ENCODE assay signal across 11 mouse cellular contexts in the genomic region with DNA sequence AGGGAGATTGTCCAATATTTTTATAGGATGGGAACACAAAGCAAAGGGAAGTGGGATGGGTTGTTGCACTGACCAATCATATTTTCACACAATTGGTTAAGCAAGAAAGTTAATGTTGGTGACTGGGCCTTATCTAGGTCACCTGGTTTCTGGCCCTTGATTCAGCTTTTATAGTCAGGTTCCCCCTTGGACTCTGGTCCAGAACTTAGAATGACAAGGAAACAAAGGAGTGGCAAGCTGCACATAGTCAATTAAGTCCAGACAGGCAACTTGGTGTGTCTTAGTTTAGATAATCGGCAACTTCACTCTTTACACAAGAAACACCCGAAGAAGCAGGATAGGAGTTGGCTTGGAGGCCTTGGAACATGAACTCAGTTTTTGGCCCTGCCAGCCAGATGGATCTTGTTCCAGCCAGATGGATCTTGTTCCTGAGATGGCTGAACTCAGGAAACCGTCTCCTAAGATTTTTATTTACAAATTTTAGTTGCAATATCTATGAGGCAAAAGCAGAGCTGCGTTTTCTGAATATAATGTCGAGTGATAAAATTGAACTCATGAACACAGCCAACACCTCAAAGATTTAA.
DNase-seq lines count a peak whose midpoint lies in the region; ATAC-seq and TF ChIP-seq lines count a peak whose summit lies in the region.
"Had no signal": no experiment of that assay in that cellular context is flagged by ENCODE, and none has a peak within 500 bp of the region (broad histone marks: within the 10 kb centered on the region; RNA-seq: fewer than 3 reads in every experiment).

No protein-coding gene starts in this region.

- no peak overlapping the region for H3K9ac ChIP-seq in heart, adult 2 months (ENCODE audit: low read depth, low read length)
- H3K9ac ChIP-seq in kidney, postnatal 0 days (ENCODE audit: low read depth, low read length) = no peak overlapping the region
- H3K9ac ChIP-seq: midbrain, embryonic 13.5 days had no signal

- H3K4me3 ChIP-seq in heart, adult 2 months = no peak overlapping the region
- H3K4me3 ChIP-seq in heart, embryonic 10.5 days = no peak overlapping the region
- no peak overlapping the region for H3K4me3 ChIP-seq in kidney, postnatal 0 days (replicated peaks; ENCODE audit: low read depth, low read length)
- H3K4me3 ChIP-seq: midbrain, embryonic 13.5 days had no signal

- intact Hi-C loops in heart, adult 2 months (cut with DNase I) = no loop called here
- intact Hi-C loops in left cerebral cortex, postnatal 25 days (cut with DNase I) = no loop called here

- no peaks in the 10 kb centered on the region for H3K27me3 ChIP-seq in heart, adult 2 months (ENCODE audit: control insufficient read depth, insufficient read depth, low read length)
- no peaks in the 10 kb centered on the region for H3K27me3 ChIP-seq in heart, embryonic 10.5 days (ENCODE audit: insufficient read depth, poor library complexity, severe bottlenecking)
- no peaks in the 10 kb centered on the region for H3K27me3 ChIP-seq in kidney, postnatal 0 days (ENCODE audit: insufficient read depth, low read length)
- H3K27me3 ChIP-seq: midbrain, embryonic 13.5 days had no signal

- WGBS in heart, adult 2 months = 66% methylated on average over 5 of the region's 5 CpGs
- 82% methylated on average over 5 of the region's 5 CpGs for WGBS in heart, embryonic 10.5 days
- WGBS in kidney, postnatal 0 days = 56% methylated on average over 5 of the region's 5 CpGs

- H3K4me1 ChIP-seq in heart, adult 2 months (ENCODE audit: control insufficient read depth, insufficient read depth, low read length) = no peaks in the 10 kb centered on the region
- H3K4me1 ChIP-seq in heart, embryonic 10.5 days = no peaks in the 10 kb centered on the region
- no peaks in the 10 kb centered on the region for H3K4me1 ChIP-seq in kidney, postnatal 0 days (replicated peaks; ENCODE audit: insufficient read depth, low read length)

- no peak for TF ChIP-seq CTCF in heart, adult 2 months (IDR thresholded peaks at IDR 0.05)
- TF ChIP-seq CTCF in kidney, postnatal 0 days (IDR thresholded peaks at IDR 0.05; ENCODE audit: low read depth) = no peak

- no peak overlapping the region for H3K27ac ChIP-seq in heart, adult 2 months
- H3K27ac ChIP-seq in heart, embryonic 10.5 days = no peak overlapping the region
- no peak overlapping the region for H3K27ac ChIP-seq in kidney, postnatal 0 days
- H3K27ac ChIP-seq: midbrain, embryonic 13.5 days had no signal

- no peak overlapping the region for H3K4me2 ChIP-seq in kidney, postnatal 0 days (ENCODE audit: low read length)
- H3K4me2 ChIP-seq: midbrain, embryonic 13.5 days had no signal

- DNase-seq in heart, adult 2 months = peak; percentile 21 to 35
- no peak for DNase-seq in heart, embryonic 10.5 days (ENCODE audit: low spot score)
- DNase-seq in urinary bladder, postnatal 25 days (ENCODE audit: low spot score) = peak; percentile 17
- no peak for DNase-seq in urinary bladder, adult 2 months (ENCODE audit: low spot score)
- peak; percentile 16 for DNase-seq in kidney, postnatal 0 days (ENCODE audit: low spot score)
- DNase-seq in urinary bladder, postnatal 36 days (ENCODE audit: low spot score in 2 of 2) = peak; percentile 29 to 48
- DNase-seq in left cerebral cortex, postnatal 25 days (ENCODE audit: low spot score in 2 of 2) = no peak
- DNase-seq: adrenal gland, adult 2 months; left cerebral cortex, postnatal 4 days had no signal

- H3K36me3 ChIP-seq in heart, adult 2 months (ENCODE audit: control insufficient read depth, insufficient read depth, low read length) = no peaks in the 10 kb centered on the region
- no peaks in the 10 kb centered on the region for H3K36me3 ChIP-seq in heart, embryonic 10.5 days
- no peaks in the 10 kb centered on the region for H3K36me3 ChIP-seq in kidney, postnatal 0 days (ENCODE audit: insufficient read depth, low read length)
- H3K36me3 ChIP-seq: midbrain, embryonic 13.5 days had no signal

- no peak for TF ChIP-seq POLR2A in heart, adult 2 months (IDR thresholded peaks at IDR 0.05; ENCODE audit: insufficient read depth, low read depth, low read length)

- no peak for ATAC-seq in kidney, postnatal 0 days (replicated peaks; ENCODE audit: low FRiP score, low read depth)
- ATAC-seq in CD4-positive, CD25-positive, alpha-beta regulatory T cell, adult 4 months = no peak
- ATAC-seq: midbrain, embryonic 13.5 days had no signal

- no peaks in the 10 kb centered on the region for H3K79me2 ChIP-seq in heart, adult 2 months (replicated peaks; ENCODE audit: control insufficient read depth, insufficient read depth, low read length)

- no peaks in the 10 kb centered on the region for H3K9me3 ChIP-seq in heart, embryonic 10.5 days
- no peaks in the 10 kb centered on the region for H3K9me3 ChIP-seq in kidney, postnatal 0 days (replicated peaks; ENCODE audit: low read length)
- H3K9me3 ChIP-seq: midbrain, embryonic 13.5 days had no signal

- no peak for TF ChIP-seq EP300 in heart, adult 2 months (IDR thresholded peaks at IDR 0.05; ENCODE audit: insufficient read depth, low read depth, low read length)

Comparison
In these comparisons a context has a peak if more than half of its experiments do, and no peak if none do; other contexts are left out.
1. DNase-seq: peak in heart, adult 2 months (2 of 2), urinary bladder, postnatal 25 days (single experiment), kidney, postnatal 0 days (single experiment) and urinary bladder, postnatal 36 days (2 of 2); none in heart, embryonic 10.5 days (single experiment), urinary bladder, adult 2 months (single experiment) and left cerebral cortex, postnatal 25 days (0 of 2).